Mouse (Mus musculus): ENCODE data around the gene Stat4. TPM values are rescaled to one million over a fixed set of nuclear protein-coding genes. Genes with fewer than 3 reads are reported as not detected.
A peak's percentile ranks its signal among the peaks of the same experiment; 100 is the strongest.

Gene Stat4
- polyA plus RNA-seq, 1 experiment: 0.34 TPM

GRCm38 (mm10) chr1:52113666-52114069, 126.7 kb downstream of the Stat4 start:
- no peaks in the 10 kb centered on the region for H3K27me3 ChIP-seq (ENCODE audit: control insufficient read depth, insufficient read depth, low read length)
- TF ChIP-seq POLR2A (IDR thresholded peaks at IDR 0.05; ENCODE audit: low read depth, low read length) (peak; percentile 79), CTCF (IDR thresholded peaks at IDR 0.05; ENCODE audit: extremely low read depth, insufficient read length, insufficient replicate concordance, low read depth, low read length) (peak; percentile 96)
- peak overlapping the region; percentile 45 for H3K27ac ChIP-seq (ENCODE audit: insufficient read depth, low read depth, low read length)
- no peaks in the 10 kb centered on the region for H3K36me3 ChIP-seq (ENCODE audit: control insufficient read depth, insufficient read depth, low read length)
- H3K4me3 ChIP-seq (ENCODE audit: low read depth, low read length): peak overlapping the region; percentile 58
- under 1% methylated on average over 32 of the region's 32 CpGs for WGBS
- peaks cover 8% of the 10 kb centered on the region; the same call in 1 of the 2 replicates for H3K4me1 ChIP-seq (ENCODE audit: control insufficient read depth, insufficient read depth, insufficient read length, low read length)

GRCm38 (mm10) chr1:52116441-52116840, 129.5 kb downstream of the Stat4 start:
- Histone ChIP-seq H3K27me3 (ENCODE audit: control insufficient read depth, insufficient read depth, low read length) (no peaks in the 10 kb centered on the region), H3K4me3 (ENCODE audit: low read depth, low read length) (no peak overlapping the region), H3K36me3 (ENCODE audit: control insufficient read depth, insufficient read depth, low read length) (peaks cover 5% of the 10 kb centered on the region), H3K4me1 (ENCODE audit: control insufficient read depth, insufficient read depth, insufficient read length, low read length) (peaks cover 8% of the 10 kb centered on the region; the same call in 1 of the 2 replicates), H3K27ac (ENCODE audit: insufficient read depth, low read depth, low read length) (peak overlapping the region; percentile 65)
- WGBS: 62% methylated on average over 3 of the region's 3 CpGs
- TF ChIP-seq POLR2A (IDR thresholded peaks at IDR 0.05; ENCODE audit: low read depth, low read length) (no peak), CTCF (IDR thresholded peaks at IDR 0.05; ENCODE audit: extremely low read depth, insufficient read length, insufficient replicate concordance, low read depth, low read length) (no peak)

GRCm38 (mm10) chr1:52117777-52118176, 130.8 kb downstream of the Stat4 start:
- 94% methylated on average over 1 of the region's 1 CpGs for WGBS
- no peak overlapping the region for H3K4me3 ChIP-seq (ENCODE audit: low read depth, low read length)
- H3K36me3 ChIP-seq (ENCODE audit: control insufficient read depth, insufficient read depth, low read length): peaks cover 13% of the 10 kb centered on the region

DNA sequence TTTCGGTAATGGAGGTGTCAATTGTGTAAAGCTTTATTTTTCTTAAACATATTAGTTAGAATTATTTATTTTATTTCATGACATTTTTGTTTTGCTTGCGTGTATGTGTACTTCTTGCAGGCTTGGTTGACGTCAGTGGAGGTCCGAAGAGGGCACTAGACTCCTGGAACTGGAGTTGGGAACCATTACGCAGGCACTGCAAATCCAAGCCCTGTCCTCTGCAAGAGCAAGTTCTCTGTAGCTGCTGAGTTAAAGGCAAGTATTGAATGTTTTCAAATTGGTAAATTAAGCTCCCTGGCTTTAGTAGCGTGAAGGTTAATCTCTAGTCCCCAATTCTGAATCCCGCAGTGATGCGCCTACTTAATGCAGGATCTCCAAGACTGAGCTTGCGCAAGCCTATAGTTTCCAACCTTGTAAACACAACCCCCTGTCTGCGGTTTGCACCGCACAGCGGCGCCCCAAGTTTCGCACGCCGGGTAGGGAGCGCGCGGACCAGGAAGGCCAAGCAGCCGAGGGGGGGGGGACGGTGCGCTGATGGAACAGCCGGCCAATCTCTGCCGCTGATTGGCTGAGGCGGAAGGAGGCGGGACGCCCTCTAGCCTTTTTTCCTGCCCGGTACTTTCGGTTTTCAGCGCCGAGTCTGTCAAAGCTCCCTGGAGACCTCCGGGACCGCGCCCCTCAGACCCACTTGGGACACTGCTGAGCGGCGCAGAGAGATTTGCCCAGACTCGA, 132.1 kb downstream of the Stat4 start, which contains the start of gene Stat1:
TSS of gene Stat1 (plus strand) at position 581 of the 732 bp plus-strand sequence.
- H3K4me3 ChIP-seq (ENCODE audit: low read depth, low read length): peak within 1 kb of the TSS; percentile 99
- TF ChIP-seq CTCF (IDR thresholded peaks at IDR 0.05; ENCODE audit: extremely low read depth, insufficient read length, insufficient replicate concordance, low read depth, low read length) (0 out of 2 replicates have a peak, but pooled peaks have one; percentile 34), POLR2A (IDR thresholded peaks at IDR 0.05; ENCODE audit: low read depth, low read length) (peak; percentile 83)
- WGBS: 3% methylated on average over 37 of the region's 37 CpGs
- peaks cover 22% of the 10 kb centered on the region for H3K36me3 ChIP-seq (ENCODE audit: control insufficient read depth, insufficient read depth, low read length)
- peak within 1 kb of the TSS; percentile 91 for H3K27ac ChIP-seq (ENCODE audit: insufficient read depth, low read depth, low read length)
- H3K4me1 ChIP-seq (ENCODE audit: control insufficient read depth, insufficient read depth, insufficient read length, low read length): peaks cover 11% of the 10 kb centered on the region
- H3K27me3 ChIP-seq (ENCODE audit: control insufficient read depth, insufficient read depth, low read length): no peaks in the 10 kb centered on the region

More at GRCm38 (mm10) chr1:52117777-52118176, 130.8 kb downstream of the Stat4 start:
- no peak for TF ChIP-seq CTCF (IDR thresholded peaks at IDR 0.05; ENCODE audit: extremely low read depth, insufficient read length, insufficient replicate concordance, low read depth, low read length)
- TF ChIP-seq POLR2A (IDR thresholded peaks at IDR 0.05; ENCODE audit: low read depth, low read length): no peak
- peaks cover 14% of the 10 kb centered on the region for H3K4me1 ChIP-seq (ENCODE audit: control insufficient read depth, insufficient read depth, insufficient read length, low read length)
- H3K27ac ChIP-seq (ENCODE audit: insufficient read depth, low read depth, low read length): no peak overlapping the region
- no peaks in the 10 kb centered on the region for H3K27me3 ChIP-seq (ENCODE audit: control insufficient read depth, insufficient read depth, low read length)

- TF ChIP-seq POLR2A (IDR thresholded peaks at IDR 0.05; ENCODE audit: low read depth, low read length): no peak
- no peak for TF ChIP-seq CTCF (IDR thresholded peaks at IDR 0.05; ENCODE audit: extremely low read depth, insufficient read length, insufficient replicate concordance, low read depth, low read length)
- Histone ChIP-seq H3K4me1 (ENCODE audit: control insufficient read depth, insufficient read depth, insufficient read length, low read length) (peaks cover 11% of the 10 kb centered on the region), H3K4me3 (ENCODE audit: low read depth, low read length) (peak overlapping the region; percentile 99), H3K27ac (ENCODE audit: insufficient read depth, low read depth, low read length) (peak overlapping the region; percentile 90), H3K27me3 (ENCODE audit: control insufficient read depth, insufficient read depth, low read length) (no peaks in the 10 kb centered on the region), H3K36me3 (ENCODE audit: control insufficient read depth, insufficient read depth, low read length) (peaks cover 26% of the 10 kb centered on the region)
- under 1% methylated on average over 20 of the region's 20 CpGs for WGBS
Measured at GRCm38 (mm10) chr1:52119691-52120090, 132.7 kb downstream of the Stat4 start.

GRCm38 (mm10) chr1:52120191-52120590, 133.2 kb downstream of the Stat4 start:
- Histone ChIP-seq H3K4me3 (ENCODE audit: low read depth, low read length) (peak overlapping the region; percentile 99), H3K4me1 (ENCODE audit: control insufficient read depth, insufficient read depth, insufficient read length, low read length) (peaks cover 11% of the 10 kb centered on the region), H3K27ac (ENCODE audit: insufficient read depth, low read depth, low read length) (peak overlapping the region; percentile 90; the same call in 1 of the 2 replicates), H3K36me3 (ENCODE audit: control insufficient read depth, insufficient read depth, low read length) (peaks cover 31% of the 10 kb centered on the region), H3K27me3 (ENCODE audit: control insufficient read depth, insufficient read depth, low read length) (no peaks in the 10 kb centered on the region)
- no peak for TF ChIP-seq POLR2A (IDR thresholded peaks at IDR 0.05; ENCODE audit: low read depth, low read length)
- no peak for TF ChIP-seq CTCF (IDR thresholded peaks at IDR 0.05; ENCODE audit: extremely low read depth, insufficient read length, insufficient replicate concordance, low read depth, low read length)
- WGBS: 13% methylated on average over 10 of the region's 10 CpGs

DNA sequence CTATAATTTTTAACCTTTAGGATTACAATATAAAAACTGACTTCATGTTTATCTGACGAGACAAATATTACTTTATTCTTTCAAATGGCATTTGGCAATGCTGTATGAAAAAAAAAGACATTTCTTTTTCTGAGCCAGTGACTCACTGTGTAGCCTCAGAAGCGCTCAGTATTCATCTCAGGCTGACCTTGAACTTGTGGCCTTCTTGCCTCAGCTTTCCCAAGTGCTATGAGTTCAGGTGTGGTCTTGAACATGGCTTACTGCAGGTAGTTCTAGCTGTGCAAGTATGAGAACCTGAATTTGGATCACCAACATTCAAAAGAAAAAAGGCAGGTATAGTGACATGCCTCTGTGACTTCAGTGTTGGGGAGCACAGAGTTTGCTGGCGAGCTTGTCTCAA, 134.1 kb downstream of the Stat4 start:
- H3K27ac ChIP-seq (ENCODE audit: insufficient read depth, low read depth, low read length): no peak overlapping the region
- H3K36me3 ChIP-seq (ENCODE audit: control insufficient read depth, insufficient read depth, low read length): peaks cover 38% of the 10 kb centered on the region
- TF ChIP-seq POLR2A (IDR thresholded peaks at IDR 0.05; ENCODE audit: low read depth, low read length) (no peak), CTCF (IDR thresholded peaks at IDR 0.05; ENCODE audit: extremely low read depth, insufficient read length, insufficient replicate concordance, low read depth, low read length) (no peak)
- peaks cover 11% of the 10 kb centered on the region for H3K4me1 ChIP-seq (ENCODE audit: control insufficient read depth, insufficient read depth, insufficient read length, low read length)
- WGBS: 79% methylated on average over 3 of the region's 3 CpGs
- H3K27me3 ChIP-seq (ENCODE audit: control insufficient read depth, insufficient read depth, low read length): no peaks in the 10 kb centered on the region
- H3K4me3 ChIP-seq (ENCODE audit: low read depth, low read length): no peak overlapping the region

All from small intestine, adult 2 months (tissue).